Mouse (Mus musculus) 3T3-L1 (cell line): Measurements from ENCODE around the gene Ccdc183.

Experiments used
- DNase-seq: peaks from one replicate; pipeline ENCODE4 v3.0.0-alpha.2; 2015; ENCODE audit warnings: low read depth, low spot score

Ccdc183 gene

GRCm38 (mm10) chr2:25617578-25617977 lies at the start of gene Ccdc183:
Gene Ccdc183, minus strand, starts transcription at chr2:25617678.
- DNase-seq = no peak

- no peak for DNase-seq
Measured at GRCm38 (mm10) chr2:25666516-25666915, 49.0 kb upstream of the Ccdc183 start.

DNA sequence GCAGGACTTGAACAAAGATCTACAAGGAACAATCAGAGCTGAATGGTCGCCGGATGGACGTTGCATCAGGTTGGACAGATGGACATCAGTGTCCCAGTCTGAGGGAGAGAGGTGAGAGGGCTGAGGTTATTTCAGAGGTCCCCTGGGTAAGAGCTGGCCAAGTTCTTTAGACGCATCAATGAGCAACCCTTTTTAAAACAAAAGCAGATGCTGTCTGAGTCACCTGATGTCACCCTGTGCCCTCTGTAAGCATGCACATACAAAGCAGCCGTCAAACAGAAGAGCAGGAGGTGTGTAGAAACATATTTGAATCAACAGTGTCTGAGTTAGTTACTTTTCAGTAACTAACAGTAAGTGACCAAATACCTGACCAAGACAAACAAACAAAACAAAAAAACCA lies 46.6 kb upstream of the Ccdc183 start:
- DNase-seq = peak; percentile 26

DNA sequence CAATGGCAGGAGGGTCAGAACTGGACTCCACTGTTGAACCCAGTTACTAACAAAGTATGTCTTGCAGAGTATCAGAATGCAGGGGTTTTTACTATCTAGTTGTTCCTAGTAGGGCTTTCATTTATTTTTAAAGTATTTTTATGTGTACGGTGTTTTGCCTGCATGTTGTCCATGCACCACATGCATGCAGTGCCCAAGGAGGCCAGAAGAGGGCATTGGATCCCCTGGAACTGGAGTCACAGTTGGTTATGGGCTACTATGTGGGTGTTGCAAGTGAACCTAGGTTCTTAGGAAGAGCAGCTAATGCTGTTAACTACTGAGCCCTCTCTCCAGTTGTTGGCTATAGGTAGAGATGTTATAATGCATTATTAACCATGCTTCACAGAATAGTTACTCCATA lies 46.0 kb upstream of the Ccdc183 start:
- peak; percentile 68 for DNase-seq

- DNase-seq = peak; percentile 61
Measured at GRCm38 (mm10) chr2:25661245-25661970, 43.9 kb upstream of the Ccdc183 start.

GRCm38 (mm10) chr2:25660279-25660678 lies 42.8 kb upstream of the Ccdc183 start:
- no peak for DNase-seq

- DNase-seq = no peak
Measured at GRCm38 (mm10) chr2:25657652-25658051, 40.2 kb upstream of the Ccdc183 start, which contains the start of gene Lcn5. Gene Lcn5, plus strand, starts transcription at chr2:25657952.

DNA sequence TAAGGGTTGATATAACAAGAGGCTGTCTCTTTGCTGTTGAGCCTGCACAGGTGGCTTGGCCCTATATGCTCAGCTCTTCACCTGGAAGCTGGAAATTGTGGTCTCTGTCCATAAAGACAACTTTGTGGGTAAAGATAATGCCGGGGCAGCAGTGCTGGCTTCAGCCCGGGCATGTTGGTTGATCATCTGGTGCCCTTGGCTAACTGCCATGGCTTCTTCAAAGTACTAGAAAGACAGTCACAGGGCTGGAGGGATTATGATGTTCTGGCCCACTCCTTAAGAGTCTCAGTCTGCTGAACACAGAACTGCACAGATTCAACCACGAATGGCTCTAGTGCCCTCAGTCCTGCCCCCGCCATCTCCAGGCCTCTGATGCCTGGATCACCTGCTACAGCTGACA lies 39.8 kb upstream of the Ccdc183 start:
- DNase-seq = peak; percentile 26

DNA sequence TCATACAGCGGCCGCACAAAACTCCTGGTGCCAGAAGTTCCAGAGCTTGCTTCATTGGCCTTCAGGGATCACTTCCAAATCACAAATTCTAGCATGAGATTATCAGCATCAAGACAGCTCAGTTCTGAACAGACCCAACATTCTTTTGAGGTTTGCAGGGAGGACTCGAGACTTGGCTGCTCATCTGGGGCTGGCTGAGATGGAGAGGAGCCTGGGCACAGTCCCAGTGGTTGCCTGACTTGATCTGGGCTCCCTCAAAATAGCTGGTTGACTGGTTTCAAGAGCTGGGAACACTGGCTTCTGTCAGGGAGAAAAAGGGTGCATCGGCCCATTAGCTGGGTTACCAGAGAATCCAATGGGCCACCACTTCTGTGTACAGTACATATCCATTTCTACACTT lies 39.2 kb upstream of the Ccdc183 start:
- DNase-seq = peak; percentile 11

DNA sequence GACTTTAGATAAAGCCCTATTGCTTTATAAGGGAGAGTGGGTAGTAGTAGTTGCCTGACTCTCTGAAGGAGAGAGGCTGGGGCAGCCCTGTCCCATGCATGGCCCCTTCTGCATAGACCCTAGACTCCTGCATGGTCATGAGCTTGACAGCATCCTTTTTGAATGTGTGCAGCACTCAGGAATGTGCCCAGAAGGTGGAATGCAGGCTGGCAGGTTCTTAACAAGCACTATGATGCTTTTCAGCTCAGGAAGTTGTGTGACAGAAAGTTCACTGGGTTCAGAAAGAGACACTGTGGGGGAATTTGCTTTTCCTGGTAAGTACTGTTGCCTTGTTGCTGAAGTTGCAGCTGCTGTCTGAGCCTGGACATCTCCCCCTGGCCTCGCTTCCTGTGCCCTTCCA lies 37.0 kb upstream of the Ccdc183 start:
- peak; percentile 5 for DNase-seq

DNA sequence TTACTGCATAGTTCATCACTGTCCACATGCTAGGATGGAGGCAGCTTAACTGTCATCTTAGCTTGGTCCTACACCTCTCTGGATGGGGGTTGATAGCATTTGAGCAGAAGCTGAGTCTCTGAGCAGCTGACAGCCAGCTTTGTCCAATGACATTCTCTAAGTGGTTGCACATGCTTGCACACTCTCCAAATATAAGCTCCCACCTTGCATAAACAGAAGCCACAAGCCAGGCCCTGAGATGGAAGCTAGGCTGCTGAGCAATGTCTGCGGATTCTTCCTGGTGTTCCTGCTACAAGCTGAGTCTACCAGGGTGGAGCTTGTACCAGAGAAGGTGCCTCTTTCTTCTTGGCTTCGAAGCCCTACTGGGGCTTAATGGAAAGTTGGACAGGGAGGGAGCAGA lies 35.4 kb upstream of the Ccdc183 start, which contains the start of gene Lcn8:
TSS of gene Lcn8 (plus strand) at position 219 of the 400 bp plus-strand sequence.
- DNase-seq = no peak

DNA sequence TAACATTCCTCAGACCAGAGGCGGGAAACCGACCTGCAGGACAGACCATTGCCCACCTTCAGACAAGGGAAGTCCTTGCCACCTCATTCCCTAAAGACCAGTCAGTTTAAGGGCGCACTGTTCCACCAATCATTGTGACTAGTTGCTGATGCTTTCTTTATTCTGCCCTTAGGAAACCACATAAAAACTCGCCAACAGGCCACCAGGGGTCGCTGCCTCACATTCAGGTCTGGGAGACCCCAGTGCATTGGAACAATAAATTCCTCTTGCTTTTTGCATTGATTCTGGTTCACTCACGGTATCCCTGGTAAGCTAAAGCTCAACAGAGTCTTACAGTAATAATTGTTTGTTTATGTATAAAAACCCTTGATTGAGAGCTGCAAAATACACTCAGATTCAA lies 22.4 kb upstream of the Ccdc183 start:
- DNase-seq = peak; percentile 56

DNA sequence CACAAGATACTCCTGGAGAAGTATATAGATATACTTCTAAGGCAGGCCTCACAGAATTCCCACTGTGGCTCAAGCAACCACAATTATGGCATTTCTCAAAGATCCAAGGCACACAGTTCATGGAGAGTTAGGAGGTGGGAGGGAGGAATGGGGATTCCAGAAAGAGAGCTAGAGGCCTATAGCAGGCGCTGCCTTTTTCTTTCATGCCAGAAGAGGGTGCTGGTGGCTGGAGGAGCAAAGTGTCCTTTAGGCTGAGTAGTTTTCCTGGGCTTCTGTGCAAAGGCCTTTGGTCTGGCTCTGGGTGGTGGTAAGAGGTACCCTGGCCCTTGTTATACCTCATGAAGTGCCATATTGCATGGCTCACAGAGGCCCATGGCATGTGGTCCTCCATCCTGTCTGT lies 16.6 kb upstream of the Ccdc183 start:
- peak; percentile 37 for DNase-seq

GRCm38 (mm10) chr2:25633616-25634015 lies 16.1 kb upstream of the Ccdc183 start:
- DNase-seq = no peak

GRCm38 (mm10) chr2:25628738-25629137 lies 11.3 kb upstream of the Ccdc183 start:
- no peak for DNase-seq

- peak; percentile 13 for DNase-seq
Measured at GRCm38 (mm10) chr2:25627811-25628210, 10.3 kb upstream of the Ccdc183 start, which contains the start of gene Fcna. Gene Fcna, minus strand, starts transcription at chr2:25628030.

- DNase-seq = no peak
Measured at GRCm38 (mm10) chr2:25625986-25626385, 8.5 kb upstream of the Ccdc183 start.

GRCm38 (mm10) chr2:25621229-25622200 lies 4.0 kb upstream of the Ccdc183 start, which contains the start of gene Tmem141:
Gene Tmem141, minus strand, starts transcription at chr2:25622005.
- peak; percentile 87 for DNase-seq

GRCm38 (mm10) chr2:25620852-25621228 lies 3.4 kb upstream of the Ccdc183 start:
- DNase-seq = no peak

DNA sequence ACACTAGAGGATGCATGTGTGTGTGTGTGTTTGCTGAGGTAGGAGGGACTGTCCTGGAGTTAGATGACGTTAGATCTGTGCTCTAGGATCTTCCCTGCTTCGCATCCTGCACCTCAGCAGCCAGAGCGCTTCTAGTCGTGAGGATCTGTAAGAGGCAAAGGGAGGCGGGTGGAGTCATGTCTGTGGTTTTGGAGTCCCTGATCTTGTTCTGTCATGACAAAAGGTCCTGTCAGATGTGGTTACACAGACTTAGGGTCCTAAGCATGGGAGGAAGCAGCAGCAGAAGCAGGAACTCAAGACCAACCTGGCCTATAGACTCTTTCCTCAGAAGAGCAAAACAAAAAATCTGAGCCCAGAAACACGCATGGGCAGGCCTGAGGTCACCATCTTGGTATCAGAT lies 2.9 kb upstream of the Ccdc183 start:
- no peak for DNase-seq

GRCm38 (mm10) chr2:25616398-25616797 lies 1.1 kb downstream of the Ccdc183 start:
- no peak for DNase-seq

DNA sequence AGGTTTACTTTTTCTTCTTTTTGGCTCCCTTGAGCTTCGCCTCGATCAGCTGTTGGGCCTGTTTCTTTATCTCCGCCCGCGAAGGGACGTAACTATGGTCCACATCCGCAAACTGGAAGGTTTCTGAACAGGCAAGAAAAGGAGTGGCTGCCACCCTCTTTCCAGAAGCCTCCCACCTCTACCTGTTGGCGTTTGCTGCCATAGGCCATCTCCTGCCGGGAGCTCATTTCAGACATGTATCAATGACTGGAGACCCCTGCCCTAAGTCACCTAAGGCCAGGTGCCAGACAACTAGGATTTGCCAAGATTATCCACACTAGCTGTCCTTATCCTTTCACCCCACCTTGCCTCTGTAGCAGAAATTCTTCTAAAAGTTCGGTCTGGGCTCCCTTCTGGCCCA lies 8.8 kb downstream of the Ccdc183 start:
- DNase-seq = no peak
